Comparison of ENCODE assay signal across 8 mouse cellular contexts in the genomic region with DNA sequence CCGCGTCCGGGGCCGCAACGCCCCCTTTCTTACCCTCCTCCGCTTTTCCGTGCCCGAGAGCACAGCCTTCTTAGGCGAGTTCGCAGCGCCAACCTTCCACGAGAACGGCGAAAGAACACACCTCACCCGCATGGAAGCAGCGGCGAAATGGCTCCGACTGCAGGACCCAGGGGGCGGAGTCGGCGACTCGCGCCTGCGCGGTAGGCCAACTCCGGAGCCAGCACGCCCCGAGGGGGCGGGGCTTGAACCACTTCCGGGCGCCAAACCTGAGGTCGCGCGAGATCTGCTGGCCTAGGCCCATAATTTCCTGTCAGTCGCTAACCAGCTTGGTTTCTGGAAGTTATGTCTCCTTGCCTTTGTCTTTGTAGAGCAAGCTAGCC. TPM values are rescaled to one million over a fixed set of nuclear protein-coding genes. Genes with fewer than 3 reads are reported as not detected.
DNase-seq lines count a peak whose midpoint lies in the region; ATAC-seq and TF ChIP-seq lines count a peak whose summit lies in the region.

A gene (minus strand): TSS at position 161 of the 380 bp plus-strand sequence.

- H3K9ac ChIP-seq in heart, embryonic 15.5 days = peak within 1 kb of the TSS; percentile 99
- H3K9ac ChIP-seq in liver, embryonic 14.5 days (replicated peaks) = peak within 1 kb of the TSS; percentile 97
- peak within 1 kb of the TSS; percentile 100 for H3K9ac ChIP-seq in neural tube, embryonic 11.5 days (ENCODE audit: low read length)
- H3K9ac ChIP-seq in stomach, postnatal 0 days (ENCODE audit: low read length) = peak within 1 kb of the TSS; percentile 95

- H3K4me2 ChIP-seq in heart, embryonic 15.5 days = peak within 1 kb of the TSS; percentile 62
- peak within 1 kb of the TSS; percentile 94 for H3K4me2 ChIP-seq in liver, embryonic 14.5 days (ENCODE audit: low read depth)
- peak within 1 kb of the TSS; percentile 67 for H3K4me2 ChIP-seq in neural tube, embryonic 11.5 days (ENCODE audit: low read depth)
- peak within 1 kb of the TSS; percentile 54 for H3K4me2 ChIP-seq in stomach, postnatal 0 days (replicated peaks; ENCODE audit: low read depth)

- no peak; the same call in 1 of the 2 replicates for TF ChIP-seq EP300 in liver, embryonic 14.5 days (IDR thresholded peaks at IDR 0.05; ENCODE audit: low read depth)
- TF ChIP-seq EP300 in stomach, postnatal 0 days (optimal IDR thresholded peaks at IDR 0.05) = no peak

- peak; percentile 88 for ATAC-seq in heart, embryonic 15.5 days (replicated peaks; ENCODE audit: insufficient number of reproducible peaks, insufficient read depth, low FRiP score, low read depth)
- ATAC-seq in liver, embryonic 14.5 days (ENCODE audit: insufficient read depth) = peak; percentile 80
- ATAC-seq in neural tube, embryonic 11.5 days (ENCODE audit: insufficient read depth, low FRiP score, low TSS enrichment) = peak; percentile 90
- ATAC-seq in stomach, postnatal 0 days (ENCODE audit: low FRiP score, low TSS enrichment) = peak; percentile 91

- H3K27ac ChIP-seq in forebrain, embryonic 10.5 days = peak within 1 kb of the TSS; percentile 96
- peak within 1 kb of the TSS; percentile 88 for H3K27ac ChIP-seq in heart, embryonic 15.5 days
- peak within 1 kb of the TSS; percentile 64 for H3K27ac ChIP-seq in liver, embryonic 14.5 days
- H3K27ac ChIP-seq in neural tube, embryonic 11.5 days (ENCODE audit: low read depth, low read length) = peak within 1 kb of the TSS; percentile 90
- peak within 1 kb of the TSS; percentile 90 for H3K27ac ChIP-seq in stomach, postnatal 0 days (replicated peaks)

- under 1% methylated on average over 35 of the region's 35 CpGs for whole genome bisulfite sequencing in forebrain, embryonic 10.5 days
- WGBS in heart, embryonic 15.5 days = under 1% methylated on average over 35 of the region's 35 CpGs
- WGBS in liver, embryonic 14.5 days (ENCODE audit: insufficient replicate concordance) = 0% methylated on average over 34 of the region's 35 CpGs
- WGBS in neural tube, embryonic 11.5 days = under 1% methylated on average over 34 of the region's 35 CpGs
- under 1% methylated on average over 35 of the region's 35 CpGs for WGBS in stomach, postnatal 0 days

- no peak for TF ChIP-seq CTCF in liver, embryonic 14.5 days (IDR thresholded peaks at IDR 0.05; ENCODE audit: low read depth)
- 0 out of 2 replicates have a peak, but pooled peaks have one; percentile 17 for TF ChIP-seq CTCF in stomach, postnatal 0 days (IDR thresholded peaks at IDR 0.05; ENCODE audit: low read depth)

- H3K4me3 ChIP-seq in forebrain, embryonic 10.5 days = peak within 1 kb of the TSS; percentile 100
- peak within 1 kb of the TSS; percentile 99 for H3K4me3 ChIP-seq in heart, embryonic 15.5 days
- H3K4me3 ChIP-seq in liver, embryonic 14.5 days (ENCODE audit: insufficient read depth in 1 of 2, low read depth in 2 of 2, low read length in 2 of 2) = peak within 1 kb of the TSS; percentile 97 to 99
- H3K4me3 ChIP-seq in neural tube, embryonic 11.5 days (ENCODE audit: low read depth, low read length) = peak within 1 kb of the TSS; percentile 100
- peak within 1 kb of the TSS; percentile 97 for H3K4me3 ChIP-seq in stomach, postnatal 0 days (ENCODE audit: low read depth, low read length)

- peaks cover 34% of the 10 kb centered on the region for H3K4me1 ChIP-seq in forebrain, embryonic 10.5 days
- H3K4me1 ChIP-seq in heart, embryonic 15.5 days (replicated peaks) = peaks cover 26% of the 10 kb centered on the region
- H3K4me1 ChIP-seq in liver, embryonic 14.5 days (replicated peaks; ENCODE audit: control insufficient read depth in 2 of 2, insufficient read depth in 2 of 2, low read length in 1 of 2) = peaks cover 13 to 18% of the 10 kb centered on the region in 2 experiments
- H3K4me1 ChIP-seq in neural tube, embryonic 11.5 days (ENCODE audit: control insufficient read depth, insufficient read depth, low read length) = peaks cover 2% of the 10 kb centered on the region; the same call in 1 of the 2 replicates
- no peaks in the 10 kb centered on the region for H3K4me1 ChIP-seq in stomach, postnatal 0 days (replicated peaks; ENCODE audit: control insufficient read depth, insufficient read depth)

- no peaks in the 10 kb centered on the region for H3K27me3 ChIP-seq in forebrain, embryonic 10.5 days (ENCODE audit: poor library complexity, severe bottlenecking)
- no peaks in the 10 kb centered on the region for H3K27me3 ChIP-seq in heart, embryonic 15.5 days
- H3K27me3 ChIP-seq in liver, embryonic 14.5 days (ENCODE audit: control insufficient read depth, insufficient read depth, low read length) = no peaks in the 10 kb centered on the region
- H3K27me3 ChIP-seq in neural tube, embryonic 11.5 days (ENCODE audit: control insufficient read depth, insufficient read depth, low read length) = no peaks in the 10 kb centered on the region
- no peaks in the 10 kb centered on the region for H3K27me3 ChIP-seq in stomach, postnatal 0 days (ENCODE audit: control insufficient read depth, insufficient read depth, low read length)

- H3K9me3 ChIP-seq in forebrain, embryonic 10.5 days = no peaks in the 10 kb centered on the region
- no peaks in the 10 kb centered on the region for H3K9me3 ChIP-seq in heart, embryonic 15.5 days (replicated peaks)
- H3K9me3 ChIP-seq in liver, embryonic 14.5 days (ENCODE audit: control insufficient read depth, low read length) = no peaks in the 10 kb centered on the region
- no peaks in the 10 kb centered on the region for H3K9me3 ChIP-seq in neural tube, embryonic 11.5 days (ENCODE audit: control insufficient read depth, low read length)
- no peaks in the 10 kb centered on the region for H3K9me3 ChIP-seq in stomach, postnatal 0 days (ENCODE audit: control insufficient read depth, low read length)

- H3K36me3 ChIP-seq in forebrain, embryonic 10.5 days (replicated peaks) = peaks cover 28% of the 10 kb centered on the region
- peaks cover 3% of the 10 kb centered on the region; the same call in 1 of the 2 replicates for H3K36me3 ChIP-seq in heart, embryonic 15.5 days
- peaks cover 16% of the 10 kb centered on the region for H3K36me3 ChIP-seq in liver, embryonic 14.5 days (replicated peaks; ENCODE audit: control insufficient read depth, insufficient read depth, low read depth)
- H3K36me3 ChIP-seq in neural tube, embryonic 11.5 days (ENCODE audit: control insufficient read depth, insufficient read depth, low read length) = no peaks in the 10 kb centered on the region
- H3K36me3 ChIP-seq in stomach, postnatal 0 days (ENCODE audit: control insufficient read depth, insufficient read depth, low read length) = no peaks in the 10 kb centered on the region

- peak; percentile 99 to 100 for DNase-seq in CD8-positive naive resting alpha-beta T cell, adult 2 months (ENCODE audit: low read depth in 2 of 2, low spot score in 2 of 2)
- peak; percentile 88 for DNase-seq in c-Kit-positive CD71-negative TER-119-negative erythroid progenitor cells, embryonic 14.5 days (ENCODE audit: low read depth)
- DNase-seq in forebrain, embryonic 10.5 days (ENCODE audit: extremely low spot score, low spot score) = peak; percentile 97
- peak; percentile 98 for DNase-seq in kidney, postnatal 25 days
- peak; percentile 87 to 88 (median 88) for DNase-seq in liver, embryonic 14.5 days (ENCODE audit: low read depth in 3 of 3, low spot score in 3 of 3)
- DNase-seq in neural tube, embryonic 11.5 days (ENCODE audit: low spot score) = peak; percentile 99
- peak; percentile 99 for DNase-seq in stomach, postnatal 0 days (ENCODE audit: low spot score)

RNA-seq across cellular contexts. Expression of the gene that starts here (rescaled TPM):
- polyA plus RNA-seq in forebrain, embryonic 10.5 days (2016; fragmentation: Nextera tagmentation; extraction: Ambion mirVana) = 48.1 and 49.5 TPM in 2 replicates
- polyA plus RNA-seq in heart, embryonic 15.5 days (2015; fragmentation: Nextera tagmentation; extraction: Ambion mirVana) = 17.2 and 18.1 TPM in 2 replicates
- 33.9 and 52.5 TPM in 2 replicates for polyA plus RNA-seq in liver, embryonic 14.5 days (2012; rRNA removed)
- polyA plus RNA-seq in liver, embryonic 14.5 days (2014; fragmentation: Nextera tagmentation; extraction: Ambion mirVana) = 8.1 and 9.8 TPM in 2 replicates
- polyA plus RNA-seq in neural tube, embryonic 11.5 days (2014; fragmentation: Nextera tagmentation; extraction: Ambion mirVana) = 21.0 and 23.8 TPM in 2 replicates
- 6.6 and 10.6 TPM in 2 replicates for polyA plus RNA-seq in stomach, postnatal 0 days (2015; fragmentation: Nextera tagmentation; extraction: Ambion mirVana)

Comparison
In these comparisons a context has a peak if more than half of its experiments do, and no peak if none do; other contexts are left out.
1. Peak in every context shown above with its lines: DNase-seq, ATAC-seq, H3K4me3 ChIP-seq and H3K27ac ChIP-seq.